Mouse (Mus musculus) v-Abl transformed pro-B cells (cell line): ENCODE results near the gene 4930426L09Rik.
"Not testable (repeated sequence)": the region's sequence is repeated elsewhere in the genome, so short reads cannot be mapped to it uniquely, and the experiment has no call there.

Experiments used
- in situ Hi-C, 2 experiments: fragments of 400-800 bp; cut with MboI; formaldehyde crosslinking; loops; one replicate each; pipeline ENCODE4 v1.15.1; 2025; ENCODE audit not compliant: unreplicated experiment in 2 of 2

4930426L09Rik gene

DNA sequence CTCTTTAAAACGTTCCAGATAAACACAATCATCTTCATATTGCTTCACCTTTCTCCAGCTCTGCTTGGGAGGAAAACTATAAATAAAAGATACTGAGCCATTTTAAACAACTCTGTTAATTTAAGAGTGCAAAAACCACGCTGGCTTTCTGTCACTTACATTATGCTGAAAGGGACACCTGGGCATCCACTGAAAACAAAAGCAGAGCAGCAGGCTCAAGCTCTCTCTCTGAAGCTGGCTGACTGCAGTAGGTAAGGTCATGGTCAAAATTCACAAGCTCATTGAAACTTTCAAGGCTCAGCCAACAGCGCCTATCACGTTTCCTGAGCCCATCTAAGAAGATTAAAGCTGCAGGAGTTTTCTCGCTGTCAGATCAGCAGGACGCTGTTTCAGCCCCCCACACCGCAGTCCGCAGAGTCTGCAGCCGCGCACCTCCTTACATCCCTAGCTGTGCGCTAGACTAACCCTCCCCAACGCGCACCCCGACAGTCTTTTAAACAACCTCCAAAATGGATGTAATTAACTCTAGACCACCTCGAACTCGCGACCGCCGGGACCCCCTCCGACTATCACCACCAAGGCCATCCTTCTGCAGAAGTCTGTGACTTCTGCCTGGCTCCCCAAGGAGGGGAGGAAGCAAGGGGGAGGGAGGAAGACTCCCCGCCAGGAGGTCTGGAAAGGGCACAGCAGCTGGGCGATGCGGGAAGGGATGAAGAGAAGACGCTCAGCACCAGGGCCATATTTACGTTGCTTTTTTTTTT lies 1.5 kb upstream of the 4930426L09Rik start:
- in situ Hi-C loops = loop anchor here (10.0 to 25.0 kb wide), 3 partner anchors 52 to 942 kb away; partner anchors contain the start of genes Dnajc1 (in 1 of the 2) and Mllt10 (in 1 of the 2)

DNA sequence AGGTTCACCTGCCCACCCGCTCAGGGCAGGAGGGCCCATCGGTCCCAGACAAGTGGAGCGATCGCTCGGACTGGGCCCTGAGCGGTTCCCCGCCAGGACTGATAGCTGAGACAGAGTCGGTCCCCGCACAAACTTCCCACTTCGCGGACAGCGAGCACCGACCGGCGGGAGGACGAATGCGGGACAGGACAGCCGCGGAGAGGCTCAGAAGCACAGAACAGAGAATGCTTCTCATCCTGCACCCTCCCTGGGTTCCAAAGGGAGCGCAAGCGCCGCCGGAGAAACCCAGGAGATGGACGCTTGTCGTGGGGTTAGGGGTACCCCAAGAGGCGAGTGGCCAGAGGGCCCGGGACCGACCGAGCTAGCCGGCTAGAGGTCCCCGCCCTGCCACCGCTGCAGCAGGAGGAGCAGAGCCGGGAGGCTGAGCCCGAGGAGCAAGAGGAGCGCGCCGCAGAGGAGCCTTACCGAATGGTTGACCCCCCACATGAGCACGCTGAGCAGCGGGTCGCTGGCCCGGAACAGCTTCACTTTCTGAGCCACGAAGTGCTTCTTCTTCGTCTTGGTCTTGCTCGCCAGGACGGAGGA lies 664 bp upstream of the 4930426L09Rik start:
- in situ Hi-C loops = loop anchor here (10.0 to 25.0 kb wide), 3 partner anchors 53 to 943 kb away; partner anchors contain the start of genes Dnajc1 (in 1 of the 2) and Mllt10 (in 1 of the 2)

- in situ Hi-C loops = loop anchor here (10.0 to 25.0 kb wide), 3 partner anchors 55 to 945 kb away; partner anchors contain the start of genes Dnajc1 (in 1 of the 2) and Mllt10 (in 1 of the 2)
Measured at GRCm38 (mm10) chr2:18999395-18999794, 1.3 kb downstream of the 4930426L09Rik start.

GRCm38 (mm10) chr2:19004801-19005200 lies 6.7 kb downstream of the 4930426L09Rik start:
- in situ Hi-C loops = loop anchor here in 1 of 2 experiments (10.0 kb wide), 1 partner anchor 240 kb away; no protein-coding TSS in a partner anchor

- in situ Hi-C loops = loop anchor here in 1 of 2 experiments (10.0 kb wide), 1 partner anchor 241 kb away; no protein-coding TSS in a partner anchor
Measured at GRCm38 (mm10) chr2:19006124-19006523, 8.0 kb downstream of the 4930426L09Rik start.

- in situ Hi-C loops = loop anchor here in 1 of 2 experiments (10.0 kb wide), 1 partner anchor 243 kb away; no protein-coding TSS in a partner anchor
Measured at GRCm38 (mm10) chr2:19007580-19007979, 9.4 kb downstream of the 4930426L09Rik start.

DNA sequence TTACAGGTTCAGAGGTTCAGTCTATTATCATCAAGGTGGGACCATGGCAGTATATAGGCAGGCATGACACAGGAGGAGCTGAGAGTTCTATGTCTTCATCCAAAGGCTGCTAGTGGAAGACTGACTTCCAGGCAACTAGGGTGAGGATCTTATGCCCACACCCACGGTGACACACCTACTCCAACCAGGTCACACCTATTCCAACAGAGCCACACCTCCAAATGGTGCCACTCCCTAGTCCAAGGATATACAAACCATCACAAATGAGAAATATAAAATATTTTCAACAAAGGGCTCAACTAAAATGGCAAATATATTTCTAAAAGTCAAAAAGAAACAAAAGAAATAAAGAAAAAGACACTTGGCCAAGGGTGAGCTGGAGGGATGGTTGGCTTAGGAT lies 12.4 kb downstream of the 4930426L09Rik start:
- in situ Hi-C loops = not testable (repeated sequence)

DNA sequence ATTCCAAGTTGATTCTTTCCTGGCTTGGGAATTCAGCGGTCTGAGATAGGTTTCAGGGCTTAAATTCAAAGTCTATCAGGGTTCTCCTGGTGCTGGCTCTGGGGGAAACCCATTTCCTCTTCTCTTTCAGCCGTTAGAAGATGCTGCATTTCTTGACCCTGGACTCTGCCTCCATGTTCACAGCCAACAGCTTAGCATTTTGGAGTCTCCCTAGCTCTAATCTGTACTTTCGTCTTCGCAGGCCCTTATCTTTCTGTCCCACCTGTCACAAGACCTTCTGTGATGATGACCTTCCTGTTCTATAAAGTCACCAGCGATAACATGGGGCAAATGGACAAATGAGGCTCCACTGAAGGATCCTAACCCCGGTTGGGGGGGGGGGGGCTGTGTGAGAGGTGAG lies 13.3 kb downstream of the 4930426L09Rik start:
- in situ Hi-C loops = no loop called here

DNA sequence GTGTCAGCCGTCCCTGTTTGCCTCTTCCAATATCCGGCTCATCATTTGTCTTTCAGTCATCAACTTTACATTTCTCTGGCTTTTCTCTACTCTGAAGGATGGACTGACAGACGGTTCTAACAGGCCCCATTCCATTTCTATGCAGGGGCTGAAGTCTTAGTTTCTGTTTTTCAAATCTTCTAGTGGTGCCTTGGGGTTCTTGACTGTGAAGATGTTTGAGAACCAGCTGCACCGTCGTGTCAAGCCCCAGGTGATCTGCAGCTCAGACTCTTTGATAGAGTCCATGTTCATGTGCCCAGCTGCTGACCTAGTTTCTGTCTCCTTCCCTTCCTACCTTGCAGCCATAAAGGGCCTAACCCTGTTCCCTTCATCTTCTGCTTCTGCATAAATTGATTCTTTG lies 18.2 kb downstream of the 4930426L09Rik start:
- in situ Hi-C loops = no loop called here

DNA sequence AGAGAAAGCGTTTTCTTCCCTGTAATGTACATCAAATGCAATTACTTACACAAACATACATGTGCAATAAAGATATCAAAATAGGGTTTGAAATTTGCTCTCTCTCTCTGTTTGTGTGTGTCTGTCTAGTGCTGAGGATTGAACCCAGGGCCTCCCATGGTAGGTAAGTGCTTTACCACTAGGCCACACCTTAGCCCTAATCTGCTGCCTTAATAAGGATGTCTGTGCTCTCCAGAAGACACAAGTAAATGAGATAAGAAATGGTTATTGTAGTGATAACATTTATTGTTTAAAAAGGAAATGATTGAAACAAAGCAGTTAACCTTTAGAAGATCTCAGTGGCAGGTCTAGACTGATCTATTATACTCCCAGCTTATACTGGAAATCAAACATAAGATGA lies 18.7 kb downstream of the 4930426L09Rik start:
- in situ Hi-C loops = no loop called here

DNA sequence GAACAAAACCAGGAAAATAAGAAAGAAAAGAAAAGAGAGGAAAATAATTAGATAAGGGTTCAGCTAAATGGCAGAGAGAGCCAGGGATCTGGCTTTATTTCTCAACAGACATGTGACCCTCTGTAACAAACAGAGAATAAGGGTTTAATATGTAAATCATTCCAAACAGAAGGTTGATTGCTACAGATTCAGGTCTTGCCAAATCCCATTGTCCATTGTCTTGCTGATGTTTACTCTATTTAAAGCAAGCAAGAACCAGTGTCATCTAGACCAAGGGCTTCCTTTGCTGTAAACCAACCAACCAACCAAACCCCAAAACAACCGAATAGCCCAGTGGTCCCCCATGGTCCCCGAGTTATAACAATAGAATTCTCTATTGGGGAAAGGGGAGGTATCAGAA lies 19.9 kb downstream of the 4930426L09Rik start:
- in situ Hi-C loops = no loop called here

GRCm38 (mm10) chr2:19024807-19025206 lies 26.7 kb downstream of the 4930426L09Rik start:
- in situ Hi-C loops = no loop called here

DNA sequence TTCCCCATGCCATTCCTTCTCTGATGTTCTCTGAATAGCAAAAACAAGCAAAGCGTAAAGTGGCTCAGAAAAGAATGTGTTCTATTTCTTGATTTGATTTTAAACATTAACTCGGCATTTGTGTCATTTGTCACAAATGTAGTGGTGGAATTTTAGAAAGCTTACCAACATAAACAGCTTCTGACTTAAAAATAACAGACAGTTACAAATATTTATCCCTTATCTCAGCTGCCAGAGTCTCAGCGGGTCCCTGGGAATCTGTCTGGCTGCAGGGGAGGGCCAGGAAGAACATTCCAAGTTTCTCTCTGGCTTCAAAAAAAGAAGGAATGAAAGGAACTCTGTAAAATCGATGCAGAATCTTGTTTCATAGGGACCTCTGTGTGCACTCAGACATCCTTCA lies 39.3 kb downstream of the 4930426L09Rik start:
- in situ Hi-C loops = no loop called here

DNA sequence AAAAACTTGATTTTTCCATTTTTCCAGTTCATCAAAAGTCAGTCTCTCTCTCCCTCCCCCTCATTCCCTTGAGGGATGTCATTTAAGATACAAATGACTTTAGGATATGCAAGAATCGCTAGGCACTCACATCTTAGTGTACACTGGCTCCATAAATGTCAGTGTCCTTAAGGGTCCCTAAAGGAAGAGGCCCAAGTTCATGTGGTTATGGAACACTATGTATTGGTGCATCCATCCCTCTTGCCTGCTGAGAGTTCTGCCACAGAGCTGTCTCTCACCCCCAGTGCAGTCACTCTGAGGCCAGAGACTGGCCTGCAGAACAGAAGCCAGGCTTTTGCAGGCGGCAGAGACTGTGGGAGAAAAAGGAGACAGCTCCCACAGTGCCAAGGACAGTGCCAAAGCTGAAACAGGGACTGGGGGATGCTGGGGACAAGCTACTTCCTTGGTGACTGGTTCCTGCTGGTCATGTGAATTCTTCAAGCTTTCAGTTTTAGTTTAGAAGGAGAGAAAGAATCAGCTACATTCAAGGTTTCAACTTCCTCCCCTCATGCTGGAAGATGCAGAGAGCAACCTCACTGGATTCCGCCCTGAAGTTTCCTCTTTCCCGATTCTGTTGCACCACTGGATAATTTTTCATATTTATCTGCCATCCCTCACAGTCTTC lies 39.9 kb downstream of the 4930426L09Rik start:
- in situ Hi-C loops = no loop called here

GRCm38 (mm10) chr2:19048225-19048624 lies 50.1 kb downstream of the 4930426L09Rik start:
- in situ Hi-C loops = no loop called here

GRCm38 (mm10) chr2:19049341-19049740 lies 51.2 kb downstream of the 4930426L09Rik start:
- in situ Hi-C loops = no loop called here
